Mouse (Mus musculus) heart, postnatal 25 days (tissue): ENCODE measurements at regions not wholly inside any gene's neighbourhood (a gene's known extent, or its start where the extent isn't known, plus 50 kb on each side); places are given as distances from the start of the nearest gene placed in this dataset. TPM values are rescaled to one million over a fixed set of nuclear protein-coding genes. Genes with fewer than 3 reads are reported as not detected.

Experiments used
- DNase-seq: peaks from one replicate; pipeline ENCODE4 v3.0.0; 2022; ENCODE audit warnings: low spot score
- intact Hi-C: fragments of 180-260 bp; cut with DNase I; formaldehyde crosslinking; loops from one replicate; pipeline ENCODE4 v1.15.1; 2025
- microRNA-seq: library from miRNA; unstranded; fragments of <30 nt; microRNA quantifications from one replicate; pipeline ENCODE4 v1.2.0, GENCODE M21; 2022

GRCm38 (mm10) chr7:139741246-139741903 is 57.8 kb upstream of the Cfap46 start:
- intact Hi-C loops = no loop called here
- DNase-seq = no peak

- no peak for DNase-seq
- intact Hi-C loops = loop anchor here (5.0 kb wide), 1 partner anchor 40 kb away; no protein-coding TSS in a partner anchor
Measured at GRCm38 (mm10) chr7:139746803-139747202, 63.2 kb upstream of the Cfap46 start.

- DNase-seq = no peak
- intact Hi-C loops = loop anchor here (5.0 kb wide), 1 partner anchor 40 kb away; no protein-coding TSS in a partner anchor
Measured at GRCm38 (mm10) chr7:139747290-139748067, 63.9 kb upstream of the Cfap46 start.

DNA sequence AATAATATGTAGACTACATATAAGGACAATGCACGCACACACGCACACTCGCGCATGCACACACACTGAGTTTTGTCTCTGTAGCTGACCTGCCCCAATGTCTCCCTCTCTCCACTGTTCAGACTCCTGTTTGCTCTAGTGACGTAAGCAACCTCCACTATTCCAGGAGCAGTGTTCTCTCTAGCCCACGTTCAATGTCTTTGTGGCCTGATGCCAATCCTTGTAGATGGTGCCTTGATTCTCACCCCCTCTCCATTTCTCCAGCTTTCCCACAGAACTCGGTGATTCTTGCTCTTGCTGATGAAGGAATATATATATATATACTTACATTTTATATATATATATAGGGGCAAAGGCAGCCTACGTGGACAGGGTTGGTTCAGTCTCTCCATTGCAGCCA is 71.4 kb upstream of the Cfap46 start:
- intact Hi-C loops = no loop called here

DNA sequence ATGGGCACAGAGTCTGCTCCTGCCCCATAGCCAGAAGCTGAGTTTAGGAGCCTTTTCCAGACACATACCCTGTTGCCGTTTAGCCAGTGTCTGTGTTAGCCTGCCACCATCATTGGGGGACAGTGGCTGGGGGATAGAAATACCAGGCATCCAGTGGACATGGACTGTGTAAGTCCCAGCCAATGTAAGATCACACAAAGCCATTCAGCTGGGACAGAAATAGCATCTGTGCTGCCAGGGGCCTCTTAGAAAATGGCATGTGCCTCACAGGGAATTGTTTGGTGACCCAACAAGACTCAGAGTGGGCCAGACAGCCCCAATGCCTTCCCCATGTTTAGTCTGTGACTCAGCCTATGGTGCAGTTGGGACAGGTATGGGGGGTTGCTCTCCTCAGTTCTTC is 71.5 kb upstream of the Adgra1 start:
- intact Hi-C loops = no loop called here
- DNase-seq = no peak

More for the DNA sequence above, 71.4 kb upstream of the Cfap46 start:
- DNase-seq = no peak

DNA sequence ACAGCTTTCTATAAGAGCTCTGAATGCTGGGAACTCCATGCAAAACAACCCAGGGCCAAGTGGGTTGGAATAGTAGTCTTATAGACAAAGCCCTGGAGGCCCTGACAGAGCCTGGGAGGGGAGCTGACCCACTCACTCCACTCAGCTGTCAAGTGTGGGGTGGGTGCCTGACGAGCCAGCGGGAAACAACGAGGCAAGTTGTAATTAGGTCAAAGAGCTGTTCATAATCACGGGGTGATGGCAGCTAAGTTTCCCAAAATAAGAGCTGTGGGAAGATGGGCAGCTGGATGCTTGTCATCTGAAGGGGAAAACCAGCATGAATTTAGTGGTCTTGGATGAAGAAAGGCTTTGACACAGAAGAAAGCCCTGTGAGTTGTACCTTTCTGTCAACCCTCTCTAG is 70.7 kb upstream of the Adgra1 start:
- intact Hi-C loops = no loop called here
- DNase-seq = no peak

GRCm38 (mm10) chr7:139766296-139766695 is 67.7 kb upstream of the Adgra1 start:
- no peak for DNase-seq
- intact Hi-C loops = no loop called here

DNA sequence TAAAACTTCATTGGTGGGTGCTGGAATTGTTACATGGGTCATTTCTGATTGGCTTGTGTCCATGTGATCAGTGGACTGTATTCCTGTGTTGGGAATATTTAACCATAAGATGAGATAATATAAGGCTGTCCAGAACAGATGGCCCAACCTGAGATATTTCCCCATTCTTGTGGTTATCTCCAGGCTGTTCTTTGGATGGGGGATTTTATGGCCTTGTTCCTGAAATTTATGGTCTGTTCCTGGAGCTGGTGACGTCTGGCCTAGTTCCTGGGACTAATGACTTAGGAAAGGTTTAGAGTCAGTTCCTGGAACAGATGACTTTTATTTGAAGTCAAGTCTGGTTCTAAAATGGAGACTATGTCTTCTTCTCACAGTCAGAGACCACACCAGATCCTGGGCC is 64.8 kb upstream of the Adgra1 start:
- DNase-seq = no peak

DNA sequence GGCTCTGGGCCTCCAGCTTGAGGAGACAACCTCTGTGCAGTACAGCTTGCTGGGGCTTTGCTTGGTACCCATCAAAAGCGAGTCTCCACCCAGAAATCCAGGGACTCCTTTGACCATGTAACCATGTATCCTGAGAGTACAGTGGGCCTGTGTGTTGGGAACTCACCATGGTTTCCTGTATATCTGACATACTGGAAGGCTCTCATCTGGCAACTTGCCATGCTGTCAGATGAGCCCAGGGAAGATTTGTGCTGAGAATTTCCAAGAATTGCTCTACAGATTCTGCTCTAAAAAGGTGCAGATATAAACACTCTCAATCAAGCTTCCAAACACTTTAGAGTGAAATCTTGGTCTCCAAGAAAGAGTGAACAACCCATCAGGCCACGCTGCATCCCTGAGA is 56.7 kb upstream of the Adgra1 start:
- intact Hi-C loops = no loop called here
- no peak for DNase-seq

More for the DNA sequence above, 64.8 kb upstream of the Adgra1 start:
- intact Hi-C loops = no loop called here

GRCm38 (mm10) chr7:139779876-139780275 is 54.1 kb upstream of the Adgra1 start:
- intact Hi-C loops = no loop called here
- no peak for DNase-seq

DNA sequence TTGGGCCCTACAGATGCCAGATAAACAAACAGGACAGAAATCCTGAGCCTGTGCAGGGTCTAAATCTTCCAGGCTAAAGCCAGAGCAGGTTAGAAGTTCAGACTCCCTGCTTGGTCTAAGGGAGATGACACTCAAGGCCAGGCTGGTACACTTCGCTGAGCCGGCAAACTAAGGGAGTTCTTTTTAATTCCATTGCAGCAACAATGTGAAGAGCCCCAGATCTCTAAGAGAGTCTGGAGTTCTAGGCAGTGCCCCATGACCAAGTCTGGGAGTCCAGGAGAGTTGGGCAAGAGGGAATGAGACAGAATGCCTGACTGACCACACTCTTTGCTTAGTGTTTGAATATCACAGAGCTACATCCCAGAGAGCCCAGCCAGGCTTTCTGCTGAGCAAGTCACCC is 52.5 kb upstream of the Adgra1 start:
- intact Hi-C loops = no loop called here

More for the DNA sequence above, 52.5 kb upstream of the Adgra1 start:
- DNase-seq = no peak

Small RNA genes lying in the stretch of these regions (microRNA-seq; reads per million reads assigned to microRNA genes)
- not detected for gene Mir6401
